Mouse (Mus musculus) brain, embryonic 14.5 days (tissue): ENCODE results near the gene Nrde2.

ENCODE experiments used
- CTCF ChIP-seq: fragments of 200-500 bp; IDR thresholded peaks from 2 replicates; pipeline ENCODE4 v1.5.1; 2012; ENCODE audit warnings: inconsistent platforms, mild to moderate bottlenecking, moderate library complexity, borderline replicate concordance; ENCODE audit not compliant: insufficient read depth, insufficient read length; ENCODE audit errors: extremely low read depth
- POLR2A ChIP-seq: fragments of 200-500 bp; IDR thresholded peaks from 2 replicates; pipeline ENCODE4 v1.6.1; 2012; ENCODE audit warnings: mild to moderate bottlenecking, inconsistent platforms, borderline replicate concordance; ENCODE audit not compliant: poor library complexity, insufficient read depth, insufficient read length, severe bottlenecking; ENCODE audit errors: extremely low read depth

GRCm38 (mm10) chr12:100166177-100166576, 6.7 kb upstream of the Nrde2 start:
- TF ChIP-seq CTCF, result peak; percentile 82
- no peak for TF ChIP-seq POLR2A
